Mouse (Mus musculus) embryonic facial prominence, embryonic 10.5 days (tissue): Measurements from ENCODE around the gene Emilin2. TPM values are rescaled to one million over a fixed set of nuclear protein-coding genes. Genes with fewer than 3 reads are reported as not detected.
A peak's percentile ranks its signal among the peaks of the same experiment; 100 is the strongest.

Source experiments
- DNase-seq: peaks from one replicate; pipeline ENCODE4 v3.0.0-alpha.2; 2017; ENCODE audit warnings: low spot score
- H3K27ac ChIP-seq: fragments of 300-500 bp; sonication (generic); replicated peaks from 2 replicates; pipeline ENCODE4 v1.5.1; 2016; ENCODE audit warnings: mild to moderate bottlenecking
- H3K27me3 ChIP-seq: fragments of 300-500 bp; sonication (generic); replicated peaks from 2 replicates; pipeline ENCODE4 v1.6.1; 2016; ENCODE audit warnings: low read depth, mild to moderate bottlenecking; ENCODE audit not compliant: poor library complexity, severe bottlenecking
- H3K36me3 ChIP-seq: fragments of 300-500 bp; sonication (generic); replicated peaks from 2 replicates; pipeline ENCODE4 v1.6.1; 2016; ENCODE audit warnings: mild to moderate bottlenecking, moderate library complexity
- H3K4me1 ChIP-seq: fragments of 300-500 bp; sonication (generic); 2 replicates; pipeline ENCODE4 v1.6.1; 2016
- H3K4me3 ChIP-seq: fragments of 300-500 bp; sonication (generic); 2 replicates; pipeline ENCODE4 v1.5.1; 2016; ENCODE audit warnings: mild to moderate bottlenecking, moderate library complexity
- H3K9me3 ChIP-seq: fragments of 300-500 bp; sonication (generic); 2 replicates; pipeline ENCODE4 v1.6.1; 2016; ENCODE audit warnings: mild to moderate bottlenecking
- WGBS: fragments of 180-500 bp; shearing (Covaris S2); methylation state at CpG from one replicate; pipeline ENCODE4 v1.1.7; 2016; 5-methylcytosine and 5-hydroxymethylcytosine counted together
- polyA plus RNA-seq: library from polyadenylated mRNA; unstranded; fragments of >200 nt; fragmentation: Nextera tagmentation; extraction: Ambion mirVana; gene quantifications from 2 replicates; pipeline ENCODE4 v1.2.1, GENCODE M21; 2016

The Emilin2 gene
- polyA plus RNA-seq, 1 experiment from 2014 or later, result 22.2 TPM

- no peak overlapping the region for H3K4me3 ChIP-seq
- 86% methylated on average over 14 of the region's 14 CpGs for WGBS
- peaks cover 45% of the 10 kb centered on the region for H3K36me3 ChIP-seq
- peak overlapping the region; percentile 8; the same call in 1 of the 2 replicates for H3K27ac ChIP-seq
- H3K4me1 ChIP-seq, result peaks cover 42% of the 10 kb centered on the region
- DNase-seq, result no peak
- H3K27me3 ChIP-seq, result no peaks in the 10 kb centered on the region
- H3K9me3 ChIP-seq, result no peaks in the 10 kb centered on the region
These were observed 55.6 kb downstream of the Emilin2 start for GRCm38 (mm10) chr17:71256068-71256615.

DNA sequence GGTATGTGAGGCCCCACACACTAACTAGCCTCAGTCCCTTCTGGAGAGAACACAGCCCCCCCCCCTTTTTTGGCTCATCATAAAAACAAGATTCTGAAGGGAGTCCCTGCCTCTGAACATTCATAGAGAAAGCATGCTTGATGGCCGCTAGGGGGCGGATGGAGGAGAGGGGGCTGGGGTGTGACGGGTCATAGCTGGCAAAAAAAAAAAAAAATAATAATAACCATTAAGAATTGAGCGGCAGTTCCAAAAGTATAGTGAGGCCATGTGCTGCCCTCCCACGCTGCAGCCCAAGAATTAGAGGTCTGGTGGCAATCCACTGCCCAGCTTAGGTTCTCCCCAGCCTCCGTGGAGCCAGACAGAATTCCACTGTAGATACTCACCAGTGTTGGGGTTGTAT, 57.0 kb downstream of the Emilin2 start:
- Histone ChIP-seq H3K4me1 (peaks cover 54% of the 10 kb centered on the region), H3K4me3 (no peak overlapping the region), H3K27me3 (no peaks in the 10 kb centered on the region), H3K9me3 (no peaks in the 10 kb centered on the region), H3K36me3 (peaks cover 59% of the 10 kb centered on the region), H3K27ac (no peak overlapping the region)
- DNase-seq, result peak; percentile 45
- 63% methylated on average over 6 of the region's 6 CpGs for WGBS

- peaks cover 65% of the 10 kb centered on the region for H3K36me3 ChIP-seq
- H3K27me3 ChIP-seq, result no peaks in the 10 kb centered on the region
- WGBS, result 89% methylated on average over 5 of the region's 5 CpGs
These were observed 57.7 kb downstream of the Emilin2 start for GRCm38 (mm10) chr17:71254106-71254505.

DNA sequence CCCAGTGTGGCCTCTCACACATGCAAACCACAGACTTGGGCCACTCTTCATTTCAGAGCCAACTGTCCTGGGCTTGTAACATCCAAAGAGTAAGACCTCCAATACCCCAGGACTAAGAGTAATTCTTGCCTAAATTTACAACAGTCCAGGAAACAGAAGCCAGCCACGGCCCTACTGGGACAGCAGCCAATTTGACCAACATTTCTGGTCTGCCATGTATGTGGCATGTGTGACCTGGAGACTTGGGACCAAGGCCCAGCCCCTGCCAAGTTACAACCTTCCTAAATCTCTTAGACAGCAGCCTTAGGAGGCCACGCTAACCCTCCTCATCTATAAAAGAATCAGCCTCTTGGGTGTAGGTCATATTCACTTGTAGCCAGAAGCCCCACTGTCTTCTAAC, 58.4 kb downstream of the Emilin2 start:
- peaks cover 72% of the 10 kb centered on the region for H3K36me3 ChIP-seq
- no peak overlapping the region for H3K27ac ChIP-seq
- no peak overlapping the region for H3K4me3 ChIP-seq
- no peaks in the 10 kb centered on the region for H3K9me3 ChIP-seq
- DNase-seq, result no peak
- H3K27me3 ChIP-seq, result no peaks in the 10 kb centered on the region
- 98% methylated on average over 2 of the region's 2 CpGs for WGBS
- H3K4me1 ChIP-seq, result peaks cover 54% of the 10 kb centered on the region

More at GRCm38 (mm10) chr17:71254106-71254505, 57.7 kb downstream of the Emilin2 start:
- Histone ChIP-seq H3K9me3 (no peaks in the 10 kb centered on the region), H3K4me1 (peaks cover 54% of the 10 kb centered on the region), H3K4me3 (no peak overlapping the region), H3K27ac (no peak overlapping the region)
- DNase-seq, result no peak

GRCm38 (mm10) chr17:71252101-71252500, 59.7 kb downstream of the Emilin2 start:
- Histone ChIP-seq H3K36me3 (peaks cover 85% of the 10 kb centered on the region), H3K27me3 (no peaks in the 10 kb centered on the region), H3K27ac (peak overlapping the region; percentile 76), H3K9me3 (no peaks in the 10 kb centered on the region), H3K4me3 (no peak overlapping the region), H3K4me1 (peaks cover 54% of the 10 kb centered on the region)
- WGBS, result 71% methylated on average over 9 of the region's 9 CpGs
- peak; percentile 33 for DNase-seq

DNA sequence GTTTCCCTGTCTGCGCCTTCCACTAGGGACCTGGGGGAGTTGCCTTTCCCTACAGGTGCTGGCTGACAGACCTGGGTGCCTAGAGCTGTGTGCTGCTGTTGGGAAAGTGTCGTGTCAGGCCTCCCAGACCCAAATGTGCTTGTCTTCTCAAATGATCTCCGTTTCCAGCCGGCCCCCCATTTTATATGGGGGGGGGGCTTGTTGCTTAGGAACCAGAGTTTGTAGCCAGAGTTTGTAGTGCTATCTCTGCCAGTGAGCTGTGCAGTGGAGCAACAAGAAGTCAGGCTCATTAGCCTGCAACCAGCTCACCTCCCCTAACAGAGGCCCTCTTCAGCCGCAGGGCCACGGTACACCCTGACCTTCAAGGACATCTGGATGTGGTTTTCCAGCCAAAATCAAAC, 60.2 kb downstream of the Emilin2 start:
- Histone ChIP-seq H3K27me3 (no peaks in the 10 kb centered on the region), H3K4me3 (no peak overlapping the region), H3K27ac (peak overlapping the region; percentile 76; the same call in 1 of the 2 replicates), H3K4me1 (peaks cover 54% of the 10 kb centered on the region), H3K36me3 (peaks cover 90% of the 10 kb centered on the region), H3K9me3 (no peaks in the 10 kb centered on the region)
- DNase-seq, result peak; percentile 75
- WGBS, result 39% methylated on average over 6 of the region's 6 CpGs

DNA sequence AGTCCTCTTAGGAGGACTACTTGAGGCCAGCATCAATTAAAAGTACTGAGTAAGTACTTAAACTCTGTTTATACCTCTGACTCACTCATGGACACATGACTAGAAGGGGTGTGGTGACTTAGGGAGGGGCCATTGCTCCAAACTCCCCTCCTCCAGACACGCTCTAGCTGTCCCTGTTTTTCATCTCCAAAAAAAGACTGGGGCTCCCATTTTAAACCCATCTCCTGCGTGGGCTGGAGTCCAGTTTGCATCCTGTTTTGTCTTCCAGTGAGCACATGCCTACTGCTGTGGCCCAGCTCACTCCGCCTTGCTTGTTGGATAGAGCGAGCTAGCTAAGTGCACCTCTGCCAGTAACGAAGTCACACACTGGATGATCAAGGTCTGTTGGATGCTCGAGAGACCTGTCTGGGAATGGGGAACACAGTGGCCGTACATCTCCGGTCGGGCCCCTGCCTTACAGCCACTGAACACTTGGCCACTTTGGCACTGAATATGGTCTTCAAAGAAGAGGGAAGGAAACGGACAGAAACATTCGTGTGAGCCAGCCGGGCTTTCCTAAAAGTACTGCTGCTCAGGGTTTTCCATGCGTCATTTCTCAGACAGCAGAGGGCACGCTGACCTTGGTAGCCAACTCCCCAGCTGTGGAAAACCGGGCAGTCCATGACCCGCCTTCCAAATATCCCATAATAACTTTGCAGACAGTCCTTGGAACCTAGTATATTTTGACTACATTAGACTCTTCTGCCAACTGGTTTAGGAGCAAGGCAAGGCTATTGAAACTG, 60.8 kb downstream of the Emilin2 start:
- Histone ChIP-seq H3K4me3 (no peak overlapping the region), H3K36me3 (peaks cover 91% of the 10 kb centered on the region), H3K27me3 (no peaks in the 10 kb centered on the region), H3K27ac (peak overlapping the region; percentile 76), H3K4me1 (peaks cover 49% of the 10 kb centered on the region), H3K9me3 (no peaks in the 10 kb centered on the region)
- no peak for DNase-seq
- WGBS, result 82% methylated on average over 16 of the region's 16 CpGs

GRCm38 (mm10) chr17:71250046-71250445, 61.7 kb downstream of the Emilin2 start:
- Histone ChIP-seq H3K27ac (no peak overlapping the region), H3K36me3 (peaks cover 93% of the 10 kb centered on the region), H3K9me3 (no peaks in the 10 kb centered on the region), H3K27me3 (no peaks in the 10 kb centered on the region), H3K4me3 (no peak overlapping the region), H3K4me1 (peaks cover 41% of the 10 kb centered on the region)
- no peak for DNase-seq
- 93% methylated on average over 2 of the region's 2 CpGs for WGBS

DNA sequence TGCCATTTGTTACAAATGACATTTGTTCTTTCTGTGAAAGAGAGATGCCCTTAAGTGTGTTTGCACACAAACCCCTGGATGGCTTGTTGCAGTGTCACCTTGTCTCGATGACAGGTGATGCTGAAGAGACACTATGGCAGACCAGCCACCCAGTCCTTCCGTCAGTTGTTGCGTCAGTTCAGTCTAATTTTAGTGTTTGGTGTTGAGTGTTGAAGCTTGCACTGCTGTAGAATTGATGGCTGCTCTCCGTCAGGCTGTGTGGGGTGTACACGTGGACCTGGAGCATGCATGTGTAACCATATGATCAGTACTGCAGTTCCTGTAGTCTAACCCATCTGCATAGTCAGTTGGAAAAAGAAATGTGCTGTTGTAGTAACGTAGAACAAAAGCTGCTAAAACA, 62.8 kb downstream of the Emilin2 start:
- peaks cover 97% of the 10 kb centered on the region for H3K36me3 ChIP-seq
- no peaks in the 10 kb centered on the region for H3K27me3 ChIP-seq
- no peaks in the 10 kb centered on the region for H3K9me3 ChIP-seq
- no peak for DNase-seq
- no peak overlapping the region for H3K4me3 ChIP-seq
- 93% methylated on average over 6 of the region's 6 CpGs for WGBS
- H3K27ac ChIP-seq, result no peak overlapping the region
- H3K4me1 ChIP-seq, result peaks cover 36% of the 10 kb centered on the region

GRCm38 (mm10) chr17:71246022-71246421, 65.8 kb downstream of the Emilin2 start:
- peaks cover 13% of the 10 kb centered on the region for H3K4me1 ChIP-seq
- no peaks in the 10 kb centered on the region for H3K9me3 ChIP-seq
- no peak overlapping the region for H3K27ac ChIP-seq
- H3K27me3 ChIP-seq, result no peaks in the 10 kb centered on the region
- no peak overlapping the region for H3K4me3 ChIP-seq
- DNase-seq, result no peak
- H3K36me3 ChIP-seq, result peaks cover 100% of the 10 kb centered on the region
- WGBS, result 93% methylated on average over 4 of the region's 4 CpGs

- Histone ChIP-seq H3K36me3 (peaks cover 100% of the 10 kb centered on the region), H3K27me3 (no peaks in the 10 kb centered on the region), H3K4me1 (peaks cover 5% of the 10 kb centered on the region), H3K27ac (no peak overlapping the region), H3K4me3 (no peak overlapping the region), H3K9me3 (no peaks in the 10 kb centered on the region)
- no peak for DNase-seq
- 98% methylated on average over 15 of the region's 15 CpGs for WGBS
These were observed 66.6 kb downstream of the Emilin2 start for GRCm38 (mm10) chr17:71245133-71245532.

DNA sequence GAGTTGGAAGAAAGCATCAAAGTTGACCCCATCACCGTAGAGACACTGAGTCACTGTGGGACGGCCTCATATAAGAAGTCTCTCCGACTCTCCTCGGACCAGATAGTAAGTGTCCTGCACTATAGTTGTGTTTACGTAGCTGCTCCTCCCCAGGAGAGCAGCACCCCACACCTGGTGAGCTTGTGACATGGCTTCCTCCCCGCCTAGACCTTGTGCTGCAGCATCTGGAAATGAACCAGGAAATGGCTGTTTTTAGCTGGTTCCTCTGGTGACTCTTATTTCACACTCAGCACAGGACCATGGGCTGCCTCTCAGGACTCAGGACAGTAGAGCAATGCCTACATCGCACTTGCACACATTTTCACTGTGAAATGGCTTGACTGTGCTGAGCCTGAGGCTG, 69.1 kb downstream of the Emilin2 start:
- Histone ChIP-seq H3K27ac (no peak overlapping the region), H3K4me3 (no peak overlapping the region), H3K9me3 (no peaks in the 10 kb centered on the region), H3K36me3 (peaks cover 97% of the 10 kb centered on the region), H3K27me3 (no peaks in the 10 kb centered on the region), H3K4me1 (no peaks in the 10 kb centered on the region)
- no peak for DNase-seq
- 91% methylated on average over 7 of the region's 7 CpGs for WGBS

GRCm38 (mm10) chr17:71240811-71241210, 71.0 kb downstream of the Emilin2 start:
- Histone ChIP-seq H3K36me3 (peaks cover 91% of the 10 kb centered on the region), H3K4me1 (no peaks in the 10 kb centered on the region), H3K4me3 (no peak overlapping the region), H3K27me3 (no peaks in the 10 kb centered on the region), H3K27ac (no peak overlapping the region), H3K9me3 (no peaks in the 10 kb centered on the region)
- 94% methylated on average over 9 of the region's 9 CpGs for WGBS
- DNase-seq, result no peak
